ENCODE assay signal across 8 mouse cellular contexts in the genomic region with DNA sequence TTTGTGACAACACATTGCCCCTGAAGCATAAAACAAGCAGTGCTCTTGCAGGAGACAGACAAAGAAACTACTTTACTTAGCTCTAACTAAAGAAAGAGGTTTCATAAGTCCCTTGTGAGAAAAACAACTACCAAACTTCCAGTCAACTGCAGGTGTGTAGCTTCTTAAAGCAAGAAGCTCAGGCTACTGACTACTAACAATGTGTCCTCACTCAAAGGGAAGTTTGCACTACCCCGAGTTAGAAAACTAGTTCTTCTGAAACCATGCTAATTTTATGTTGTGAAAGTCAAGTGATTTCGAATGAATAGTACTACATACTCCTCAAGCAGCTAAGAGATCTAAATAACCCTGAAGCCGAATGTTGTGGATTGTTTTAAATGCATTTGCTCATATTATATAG. TPM values are rescaled to one million over a fixed set of nuclear protein-coding genes. Genes with fewer than 3 reads are reported as not detected.
DNase-seq lines count a peak whose midpoint lies in the region; ATAC-seq and TF ChIP-seq lines count a peak whose summit lies in the region.

No protein-coding gene starts in this region.

- no peak for ATAC-seq in neural tube, embryonic 12.5 days (ENCODE audit: low FRiP score, low read depth)

- DNase-seq in embryo, embryonic 10.5 days (ENCODE audit: low spot score), result peak; percentile 8
- DNase-seq in embryo, embryonic 10 days (ENCODE audit: low spot score), result no peak
- peak; percentile 5 for DNase-seq in lung, postnatal 25 days (ENCODE audit: low spot score)
- no peak for DNase-seq in lung, adult 2 months
- DNase-seq in limb, embryonic 10.5 days (ENCODE audit: low spot score), result no peak
- no peak for DNase-seq in thymus, postnatal 25 days
- DNase-seq in adrenal gland, adult 8-10 months, result no peak

- H3K4me1 ChIP-seq in lung, adult 2 months (ENCODE audit: control insufficient read depth, insufficient read depth, low read length), result no peaks in the 10 kb centered on the region; the same call in 1 of the 2 replicates
- H3K4me1 ChIP-seq in limb, embryonic 10.5 days, result 0 out of 2 replicates have a peak, but pooled peaks cover 3% of the 10 kb centered on the region
- H3K4me1 ChIP-seq in neural tube, embryonic 12.5 days, result no peaks in the 10 kb centered on the region; the same call in 1 of the 2 replicates

- H3K4me3 ChIP-seq in lung, adult 2 months (replicated peaks; ENCODE audit: extremely low read depth, low read depth, low read length), result no peak overlapping the region
- peak overlapping the region; percentile 83; the same call in 1 of the 2 replicates for H3K4me3 ChIP-seq in limb, embryonic 10.5 days
- no peak overlapping the region for H3K4me3 ChIP-seq in neural tube, embryonic 12.5 days

- 48% methylated on average over 3 of the region's 3 CpGs for WGBS in lung, adult 2 months
- WGBS in limb, embryonic 10.5 days, result 82% methylated on average over 3 of the region's 3 CpGs
- 69% methylated on average over 3 of the region's 3 CpGs for WGBS in neural tube, embryonic 12.5 days

- no peak overlapping the region for H3K9ac ChIP-seq in neural tube, embryonic 12.5 days

- 0 out of 2 replicates have a peak overlapping the region, but pooled peaks have one; percentile 98 for H3K27ac ChIP-seq in limb, embryonic 10.5 days
- H3K27ac ChIP-seq in neural tube, embryonic 12.5 days, result no peak overlapping the region

- TF ChIP-seq POLR2A in lung, adult 2 months (IDR thresholded peaks at IDR 0.05; ENCODE audit: borderline replicate concordance, extremely low read depth, low read depth, low read length), result no peak

- peak overlapping the region; percentile 65 for H3K4me2 ChIP-seq in neural tube, embryonic 12.5 days (replicated peaks)

- H3K36me3 ChIP-seq in limb, embryonic 10.5 days, result peaks cover 14% of the 10 kb centered on the region
- H3K36me3 ChIP-seq in neural tube, embryonic 12.5 days, result no peaks in the 10 kb centered on the region

- no peaks in the 10 kb centered on the region for H3K27me3 ChIP-seq in limb, embryonic 10.5 days (ENCODE audit: low read depth, poor library complexity, severe bottlenecking)
- H3K27me3 ChIP-seq in neural tube, embryonic 12.5 days (replicated peaks), result no peaks in the 10 kb centered on the region

- TF ChIP-seq CTCF in lung, adult 2 months (IDR thresholded peaks at IDR 0.05; ENCODE audit: insufficient read depth, low read length), result no peak

- H3K9me3 ChIP-seq in limb, embryonic 10.5 days (replicated peaks), result no peaks in the 10 kb centered on the region
- H3K9me3 ChIP-seq in neural tube, embryonic 12.5 days, result no peaks in the 10 kb centered on the region

RNA-seq across cellular contexts. Expression of a gene that starts 1.6 kb away (rescaled TPM):
- 15.3 and 19.9 TPM in 2 replicates for polyA plus RNA-seq in lung, adult 2 months (2012; rRNA removed)
- 18.2 and 20.8 TPM in 2 replicates for polyA plus RNA-seq in limb, embryonic 10.5 days (2016; fragmentation: Nextera tagmentation; extraction: Ambion mirVana)
- 18.7 and 20.6 TPM in 2 replicates for polyA plus RNA-seq in neural tube, embryonic 12.5 days (2016; fragmentation: Nextera tagmentation; extraction: Ambion mirVana)
- total RNA-seq in adrenal gland, adult 8-10 months (2022), result 10 to 100 TPM; 23.1 to 26.6 (median 24.8) TPM

Comparison
In these comparisons a context has a peak if more than half of its experiments do, and no peak if none do; other contexts are left out.
1. DNase-seq: peak in embryo, embryonic 10.5 days (single experiment) and lung, postnatal 25 days (single experiment); none in embryo, embryonic 10 days (single experiment), lung, adult 2 months (single experiment), limb, embryonic 10.5 days (single experiment), thymus, postnatal 25 days (single experiment) and adrenal gland, adult 8-10 months (single experiment).